Mouse (Mus musculus) CH12.LX (cell line): Measurements from ENCODE around the gene Actr1a. TPM values are rescaled to one million over a fixed set of nuclear protein-coding genes. Genes with fewer than 3 reads are reported as not detected.

Source experiments
- DNase-seq: peaks from one replicate; pipeline ENCODE4 v3.0.0-alpha.2; 2013; ENCODE audit errors: extremely low read depth
- H3K27ac ChIP-seq: 2 replicates; pipeline ENCODE4 v1.5.1; 2012; ENCODE audit warnings: low read depth, mild to moderate bottlenecking, control low read depth, moderate library complexity; ENCODE audit not compliant: insufficient read depth
- H3K27me3 ChIP-seq: replicated peaks from 2 replicates; pipeline ENCODE3; 2012; ENCODE audit warnings: inconsistent platforms
- H3K36me3 ChIP-seq, 2 experiments: replicated peaks in 1 of 2; 2 replicates each; pipeline versions ENCODE3 to v1.6.1; 2012; ENCODE audit warnings: inconsistent platforms in 1 of 2, low read length in 1 of 2, mild to moderate bottlenecking in 1 of 2, mixed read lengths in 1 of 2, moderate library complexity in 1 of 2; ENCODE audit not compliant: control insufficient read depth in 1 of 2, insufficient read depth in 1 of 2
- H3K4me1 ChIP-seq, 2 experiments: 2 replicates each; pipeline ENCODE4 v1.6.1; 2012; ENCODE audit warnings: inconsistent platforms in 1 of 2, moderate library complexity in 1 of 2; ENCODE audit not compliant: insufficient read depth in 2 of 2, control insufficient read depth in 1 of 2
- H3K4me2 ChIP-seq: 2 replicates; pipeline ENCODE4 v1.6.1; 2012; ENCODE audit warnings: low read depth, mild to moderate bottlenecking, control low read depth; ENCODE audit not compliant: poor library complexity, insufficient read depth, severe bottlenecking
- H3K4me3 ChIP-seq, 3 experiments: fragments of 150-350 bp in 1 of 3; sonication (generic) in 1 of 3; replicated peaks in 1 of 3; 2 replicates each; pipeline versions ENCODE3 to v1.5.1; 2011 to 2012; ENCODE audit warnings: low read depth in 2 of 3, low read length in 2 of 3, mild to moderate bottlenecking in 2 of 3, moderate library complexity in 2 of 3, control low read depth in 1 of 3, improper control_type of control experiment in 1 of 3, inconsistent platforms in 1 of 3, mixed read lengths in 1 of 3; ENCODE audit not compliant: poor library complexity in 1 of 3
- H3K79me2 ChIP-seq: replicated peaks from 2 replicates; pipeline ENCODE4 v1.6.1; 2012; ENCODE audit warnings: mild to moderate bottlenecking, moderate library complexity; ENCODE audit not compliant: control insufficient read depth, poor library complexity, insufficient read depth, severe bottlenecking; ENCODE audit errors: extremely low read depth
- H3K9ac ChIP-seq: 2 replicates; pipeline ENCODE4 v1.6.1; 2012; ENCODE audit warnings: low read depth, mild to moderate bottlenecking, control low read depth, moderate library complexity; ENCODE audit not compliant: insufficient read depth
- H3K9me3 ChIP-seq: replicated peaks from 2 replicates; pipeline ENCODE3; 2012; ENCODE audit warnings: low read length, inconsistent platforms, mixed read lengths
- BHLHE40 ChIP-seq: IDR thresholded peaks from 2 replicates; pipeline ENCODE4 v1.6.1; 2011; ENCODE audit warnings: mild to moderate bottlenecking, low read depth, low read length, improper control_type of control experiment
- CHD1 ChIP-seq: IDR thresholded peaks from 2 replicates; pipeline ENCODE4 v1.6.1; 2012; ENCODE audit warnings: low read depth, low read length, improper control_type of control experiment, inconsistent platforms
- CHD2 ChIP-seq: IDR thresholded peaks from 2 replicates; pipeline ENCODE4 v1.6.1; 2011; ENCODE audit warnings: low read length, improper control_type of control experiment
- CTCF ChIP-seq, 2 experiments: IDR thresholded peaks in 1 of 2; conservative IDR thresholded peaks in 1 of 2; 2 replicates each; pipeline ENCODE4 v1.5.1; 2011 to 2012; ENCODE audit warnings: low read depth in 2 of 2, low read length in 2 of 2, improper control_type of control experiment in 1 of 2, inconsistent platforms in 1 of 2, mild to moderate bottlenecking in 1 of 2, moderate library complexity in 1 of 2
- E2F4 ChIP-seq: IDR thresholded peaks from 2 replicates; pipeline ENCODE4 v1.6.1; 2011; ENCODE audit warnings: low read depth, low read length, improper control_type of control experiment; ENCODE audit not compliant: insufficient replicate concordance
- ELF1 ChIP-seq: IDR thresholded peaks from 2 replicates; pipeline ENCODE4 v1.6.1; 2014; ENCODE audit warnings: low read depth, mild to moderate bottlenecking, inconsistent platforms, low read length, improper control_type of control experiment
- EP300 ChIP-seq: IDR thresholded peaks from 2 replicates; pipeline ENCODE4 v1.6.1; 2011; ENCODE audit warnings: low read length, improper control_type of control experiment
- ETS1 ChIP-seq: conservative IDR thresholded peaks from 2 replicates; pipeline ENCODE4 v1.6.1; 2012; ENCODE audit warnings: low read depth, mild to moderate bottlenecking, inconsistent platforms, low read length, improper control_type of control experiment, moderate library complexity
- GABPA ChIP-seq: IDR thresholded peaks from 2 replicates; pipeline ENCODE4 v1.6.1; 2012; ENCODE audit warnings: low read depth, low read length, improper control_type of control experiment, inconsistent platforms; ENCODE audit not compliant: insufficient replicate concordance
- HCFC1 ChIP-seq: IDR thresholded peaks from 2 replicates; pipeline ENCODE4 v1.6.1; 2012; ENCODE audit warnings: low read depth, mild to moderate bottlenecking, inconsistent platforms, low read length, improper control_type of control experiment
- IRF4 ChIP-seq: IDR thresholded peaks from 2 replicates; pipeline ENCODE4 v1.6.1; 2014; ENCODE audit warnings: low read depth, mild to moderate bottlenecking, inconsistent platforms, low read length, improper control_type of control experiment
- JUN ChIP-seq: IDR thresholded peaks from 2 replicates; pipeline ENCODE4 v1.6.1; 2011; ENCODE audit warnings: low read depth, mild to moderate bottlenecking, low read length, improper control_type of control experiment, moderate library complexity; ENCODE audit not compliant: insufficient read depth
- JUND ChIP-seq: conservative IDR thresholded peaks from 2 replicates; pipeline ENCODE4 v1.6.1; 2011; ENCODE audit warnings: low read depth, low read length, improper control_type of control experiment
- KAT2A ChIP-seq: IDR thresholded peaks from 2 replicates; pipeline ENCODE4 v1.6.1; 2012; ENCODE audit warnings: low read length, improper control_type of control experiment, inconsistent platforms; ENCODE audit not compliant: insufficient replicate concordance
- MAFK ChIP-seq: IDR thresholded peaks from 2 replicates; pipeline ENCODE4 v1.6.1; 2011; ENCODE audit warnings: low read length, improper control_type of control experiment; ENCODE audit not compliant: insufficient replicate concordance
- MAX ChIP-seq: IDR thresholded peaks from 2 replicates; pipeline ENCODE4 v1.6.1; 2011; ENCODE audit warnings: low read length, improper control_type of control experiment
- MAZ ChIP-seq: IDR thresholded peaks from 2 replicates; pipeline ENCODE4 v1.6.1; 2012; ENCODE audit warnings: low read depth, mild to moderate bottlenecking, inconsistent platforms, low read length, improper control_type of control experiment, moderate library complexity
- MEF2A ChIP-seq: IDR thresholded peaks from 2 replicates; pipeline ENCODE4 v1.6.1; 2014; ENCODE audit warnings: low read depth, mild to moderate bottlenecking, inconsistent platforms, low read length, improper control_type of control experiment, borderline replicate concordance
- MXI1 ChIP-seq: IDR thresholded peaks from 2 replicates; pipeline ENCODE4 v1.6.1; 2011; ENCODE audit warnings: mild to moderate bottlenecking, low read depth, low read length, improper control_type of control experiment
- MYC ChIP-seq: IDR thresholded peaks from 2 replicates; pipeline ENCODE4 v1.6.1; 2011; ENCODE audit warnings: low read depth, mild to moderate bottlenecking, improper control_type of control experiment, low read length
- NELFE ChIP-seq: IDR thresholded peaks from 2 replicates; pipeline ENCODE4 v1.6.1; 2011; ENCODE audit warnings: low read depth, low read length, improper control_type of control experiment
- NRF1 ChIP-seq: IDR thresholded peaks from 2 replicates; pipeline ENCODE4 v1.6.1; 2014; ENCODE audit warnings: low read depth, mild to moderate bottlenecking, inconsistent platforms, low read length, improper control_type of control experiment, moderate library complexity
- PAX5 ChIP-seq: IDR thresholded peaks from 2 replicates; pipeline ENCODE4 v1.6.1; 2012; ENCODE audit warnings: low read length, inconsistent platforms, mixed read lengths
- POLR2A ChIP-seq: IDR thresholded peaks from 2 replicates; pipeline ENCODE4 v1.6.1; 2011; ENCODE audit warnings: low read depth, mild to moderate bottlenecking, improper control_type of control experiment, low read length
- POLR2AphosphoS2 ChIP-seq: IDR thresholded peaks from 2 replicates; pipeline ENCODE4 v1.6.1; 2011; ENCODE audit warnings: low read depth, low read length, improper control_type of control experiment
- RAD21 ChIP-seq: IDR thresholded peaks from 2 replicates; pipeline ENCODE4 v1.6.1; 2011; ENCODE audit warnings: low read depth, mild to moderate bottlenecking, low read length, improper control_type of control experiment, moderate library complexity
- RCOR1 ChIP-seq: conservative IDR thresholded peaks from 2 replicates; pipeline ENCODE4 v1.6.1; 2012; ENCODE audit warnings: low read depth, mild to moderate bottlenecking, inconsistent platforms, low read length, improper control_type of control experiment
- SIN3A ChIP-seq: IDR thresholded peaks from 2 replicates; pipeline ENCODE4 v1.6.1; 2012; ENCODE audit warnings: low read length, improper control_type of control experiment, inconsistent platforms
- SMC3 ChIP-seq: IDR thresholded peaks from 2 replicates; pipeline ENCODE4 v1.6.1; 2011; ENCODE audit warnings: low read depth, low read length, improper control_type of control experiment
- TBP ChIP-seq: conservative IDR thresholded peaks from 2 replicates; pipeline ENCODE4 v1.6.1; 2011; ENCODE audit warnings: low read depth, low read length, improper control_type of control experiment
- TCF12 ChIP-seq: IDR thresholded peaks from 2 replicates; pipeline ENCODE4 v1.6.1; 2014; ENCODE audit warnings: low read depth, mild to moderate bottlenecking, inconsistent platforms, low read length, improper control_type of control experiment
- UBTF ChIP-seq: IDR thresholded peaks from 2 replicates; pipeline ENCODE4 v1.6.1; 2012; ENCODE audit warnings: low read depth, mild to moderate bottlenecking, inconsistent platforms, low read length, improper control_type of control experiment, moderate library complexity
- USF1 ChIP-seq: IDR thresholded peaks from 2 replicates; pipeline ENCODE4 v1.6.1; 2014; ENCODE audit warnings: low read depth, mild to moderate bottlenecking, inconsistent platforms, low read length, improper control_type of control experiment
- USF2 ChIP-seq: conservative IDR thresholded peaks from 2 replicates; pipeline ENCODE4 v1.6.1; 2011; ENCODE audit warnings: low read depth, low read length, improper control_type of control experiment
- ZC3H11A ChIP-seq: IDR thresholded peaks from 2 replicates; pipeline ENCODE4 v1.6.1; 2012; ENCODE audit warnings: low read depth, mild to moderate bottlenecking, inconsistent platforms, low read length, improper control_type of control experiment
- ZKSCAN1 ChIP-seq: IDR thresholded peaks from 2 replicates; pipeline ENCODE4 v1.6.1; 2012; ENCODE audit warnings: low read depth, inconsistent platforms, low read length, improper control_type of control experiment, borderline replicate concordance
- ZNF384 ChIP-seq: IDR thresholded peaks from 2 replicates; pipeline ENCODE4 v1.6.1; 2012; ENCODE audit warnings: low read depth, low read length, improper control_type of control experiment, inconsistent platforms
- dilution Hi-C: fragments of 300-500 bp; cut with MboI; formaldehyde crosslinking; loops from 2 replicates; pipeline ENCODE4 v1.14.3; 2020; ENCODE audit warnings: low sequenced_read_pairs; ENCODE audit not compliant: extremely low pct_unique_long_range_greater_than_20kb, extremely low pct_ligation_motif_present
- in situ Hi-C: fragments of 300-500 bp; cut with MboI; formaldehyde crosslinking; loops from 3 replicates; pipeline ENCODE4 v1.14.3; 2019; ENCODE audit warnings: low sequenced_read_pairs, low pct_ligation_motif_present, low pct_unique_long_range_greater_than_20kb, mixed read lengths
- polyA plus RNA-seq: library from polyadenylated mRNA; unstranded; fragments of >175 nt; gene quantifications from 2 replicates; pipeline ENCODE4 v1.2.1, GENCODE M21; 2012; ENCODE audit warnings: low read depth; ENCODE audit not compliant: insufficient read length
- total RNA-seq, 2 experiments: library from RNA; depleted of rRNA; stranded (reverse); fragments of 300-350 nt in 1 of 2; fragments of >200 nt in 1 of 2; gene quantifications; 2 replicates each; pipeline ENCODE4 v1.2.3; 2012 to 2014

Actr1a gene
- total and polyA plus RNA-seq, 3 experiments = 69.4 to 88.4 (median 75.7) TPM

DNA sequence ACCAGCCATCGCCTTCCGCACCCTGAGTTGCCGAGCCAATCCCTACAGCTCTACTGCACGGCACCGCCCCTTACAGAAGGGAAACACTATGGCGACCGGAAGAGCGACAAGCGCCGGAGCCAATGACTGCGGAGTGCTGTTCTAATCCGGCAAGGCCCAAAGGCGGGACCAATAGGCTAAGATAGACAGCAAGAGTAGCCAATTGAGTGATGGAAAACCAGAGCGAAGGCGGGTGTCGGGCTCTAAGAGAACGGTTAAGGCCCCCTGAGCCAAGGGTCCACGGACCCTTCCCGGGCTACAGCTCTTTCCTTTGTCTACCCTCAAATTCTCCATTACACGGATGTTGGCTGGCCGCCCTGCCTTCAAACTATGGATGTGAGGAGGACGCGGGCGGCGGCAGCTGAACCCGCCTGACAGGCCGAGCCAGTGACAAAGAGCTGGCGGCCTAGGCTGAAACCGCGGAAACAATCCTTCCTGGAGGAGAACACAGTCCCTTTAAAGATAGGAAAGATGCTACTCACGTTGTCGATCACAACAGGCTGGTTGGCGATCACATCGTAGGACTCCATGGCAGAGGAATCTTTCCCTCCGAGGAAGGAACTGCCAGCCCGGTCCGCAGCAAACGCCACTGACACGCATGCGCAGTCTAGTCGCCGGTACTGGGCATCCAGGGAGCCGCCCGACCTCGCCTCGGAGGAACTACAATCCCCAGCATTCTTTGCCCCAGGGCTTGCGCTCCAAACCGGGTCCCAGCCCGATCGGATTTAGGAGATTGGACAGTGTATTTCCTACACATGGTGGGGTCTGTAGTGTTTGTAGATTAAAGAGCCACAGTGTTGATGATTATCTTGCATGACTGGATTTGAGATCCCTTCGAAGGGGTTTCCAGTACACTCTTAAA, at the start of gene Actr1a (continued):
- TF ChIP-seq POLR2A = peak; percentile 77

DNA sequence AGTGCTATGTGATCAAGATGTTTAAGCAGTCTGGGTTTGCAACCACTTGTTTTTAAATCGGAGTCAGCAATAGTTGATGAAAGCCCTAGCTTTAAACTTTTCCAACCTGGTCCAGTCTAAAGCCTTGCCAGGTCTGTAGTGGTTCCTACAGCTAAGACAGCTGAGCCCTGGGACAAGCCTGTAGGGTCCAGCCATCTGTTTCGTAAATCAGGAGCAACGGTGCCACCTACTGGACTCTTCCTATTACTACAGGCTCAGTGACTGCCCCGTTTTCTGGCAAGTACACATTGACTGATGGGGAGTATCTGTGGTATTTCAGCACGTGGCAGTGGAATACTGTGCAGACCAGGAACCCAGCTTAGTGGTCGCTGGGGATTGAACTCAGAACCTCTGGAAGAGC, 48.7 kb upstream of the Actr1a start:
- in situ Hi-C loops (no loop called here), dilution Hi-C loops (no loop called here)
- Histone ChIP-seq H3K27me3 (no peaks in the 10 kb centered on the region), H3K4me1 (peaks cover 0 to 13% of the 10 kb centered on the region in 2 experiments; a peak in 2 of 4 replicates), H3K4me2 (no peak overlapping the region), H3K36me3 (peaks cover 0 to 53% of the 10 kb centered on the region in 2 experiments), H3K9ac (no peak overlapping the region), H3K79me2 (no peaks in the 10 kb centered on the region), H3K9me3 (no peaks in the 10 kb centered on the region), H3K4me3 (no peak overlapping the region), H3K27ac (no peak overlapping the region)
- peak; percentile 89 for DNase-seq
- TF ChIP-seq TCF12 (no peak), NELFE (no peak), KAT2A (no peak), MAFK (no peak), NRF1 (no peak), EP300 (no peak), MXI1 (no peak), E2F4 (no peak), TBP (no peak), MAZ (no peak), RAD21 (peak; percentile 91), USF1 (no peak), SMC3 (peak; percentile 84), JUND (no peak), CTCF (conservative IDR thresholded peaks at IDR 0.05 in 1 of 2, IDR thresholded peaks at IDR 0.05 in 1 of 2; ENCODE audit: low read depth in 2 of 2, low read length in 2 of 2) (peak; percentile 92 to 94), GABPA (no peak), BHLHE40 (peak; percentile 57; the same call in 1 of the 2 replicates), ZC3H11A (no peak), ELF1 (no peak), MYC (no peak), JUN (no peak), POLR2AphosphoS2 (no peak), CHD2 (no peak), ZKSCAN1 (no peak), MAX (peak; percentile 37; the same call in 1 of the 2 replicates), MEF2A (no peak), HCFC1 (no peak), RCOR1 (no peak), IRF4 (no peak; the same call in 1 of the 2 replicates), CHD1 (no peak), SIN3A (no peak), POLR2A (no peak), USF2 (no peak), ZNF384 (no peak), ETS1 (no peak), PAX5 (no peak), UBTF (no peak)
